Mouse (Mus musculus): ENCODE measurements at regions not wholly inside any gene's neighbourhood (a gene's known extent, or its start where the extent isn't known, plus 50 kb on each side); places are given as distances from the start of the nearest gene placed in this dataset.

DNA sequence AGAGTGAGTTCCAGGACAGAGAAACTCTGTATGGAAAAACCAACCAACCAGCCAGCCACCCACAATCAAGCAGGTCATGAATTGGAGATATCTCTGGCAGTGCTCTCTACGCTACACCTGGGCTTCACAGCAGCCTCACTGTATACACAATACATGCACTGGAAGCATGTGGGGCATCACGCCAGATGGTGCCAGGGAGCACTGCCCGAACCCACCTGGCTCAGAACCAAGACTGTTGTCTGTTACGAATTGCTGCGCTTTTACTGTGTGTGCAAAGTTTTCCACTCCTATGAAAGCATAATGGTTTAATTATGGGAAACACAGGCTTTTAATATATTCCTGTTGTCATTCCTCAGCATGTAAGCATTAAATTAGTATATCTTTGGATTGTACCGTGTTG is 184.0 kb downstream of the Slc30a10 start:
- DNase-seq (ENCODE audit: low spot score): no peak
- Histone ChIP-seq H3K36me3 (replicated peaks) (no peaks in the 10 kb centered on the region), H3K27me3 (ENCODE audit: insufficient read depth, low read length) (no peaks in the 10 kb centered on the region)

DNA sequence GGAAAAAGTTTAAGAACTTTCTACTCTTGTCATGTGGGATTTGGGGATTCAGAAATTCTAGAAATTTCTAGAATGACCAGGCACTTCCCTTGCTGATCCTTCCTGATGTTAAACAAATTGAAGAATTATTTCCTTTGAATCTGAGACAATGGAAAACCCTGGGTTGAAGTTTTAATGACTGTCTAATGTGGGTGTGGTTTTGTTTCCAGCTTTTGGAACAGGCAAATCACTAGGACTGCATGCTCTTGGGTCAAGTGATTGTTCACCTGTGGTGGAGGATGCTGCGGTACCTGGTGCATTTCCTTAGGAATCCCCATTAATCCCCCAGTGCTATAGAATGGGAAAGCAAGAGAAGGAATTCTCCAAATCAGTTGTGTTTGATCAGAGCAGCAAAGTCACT is 184.8 kb downstream of the Slc30a10 start:
- no peaks in the 10 kb centered on the region for H3K36me3 ChIP-seq (replicated peaks)
- no peaks in the 10 kb centered on the region for H3K27me3 ChIP-seq (ENCODE audit: insufficient read depth, low read length)
- H3K4me1 ChIP-seq (ENCODE audit: insufficient read depth, low read depth, low read length): no peaks in the 10 kb centered on the region
- ATAC-seq (ENCODE audit: extremely low read depth, insufficient number of reproducible peaks, low FRiP score, poor library complexity, severe bottlenecking) (no peak), DNase-seq (ENCODE audit: low spot score) (no peak)
- TF ChIP-seq POLR2AphosphoS5 (IDR thresholded peaks at IDR 0.05; ENCODE audit: insufficient replicate concordance, low read depth, low read length): no peak
- no peak for TF ChIP-seq CTCF (IDR thresholded peaks at IDR 0.05; ENCODE audit: low read depth, low read length)
- no peak for TF ChIP-seq GATA2 (IDR thresholded peaks at IDR 0.05; ENCODE audit: borderline replicate concordance, low read depth, low read length)
- TF ChIP-seq TAL1 (conservative IDR thresholded peaks at IDR 0.05; ENCODE audit: low read depth, low read length): no peak
- TF ChIP-seq GATA1 (IDR thresholded peaks at IDR 0.05; ENCODE audit: borderline replicate concordance, low read length): no peak
- peaks cover 3% of the 10 kb centered on the region; the same call in 1 of the 2 replicates for H3K9me3 ChIP-seq (replicated peaks)
- H3K4me3 ChIP-seq (ENCODE audit: low read depth, low read length): no peak overlapping the region

More for the DNA sequence above, 184.0 kb downstream of the Slc30a10 start:
- no peaks in the 10 kb centered on the region for H3K4me1 ChIP-seq (ENCODE audit: insufficient read depth, low read depth, low read length)
- H3K4me3 ChIP-seq (ENCODE audit: low read depth, low read length): no peak overlapping the region
- peaks cover 3% of the 10 kb centered on the region; the same call in 1 of the 2 replicates for H3K9me3 ChIP-seq (replicated peaks)
- TF ChIP-seq GATA2 (IDR thresholded peaks at IDR 0.05; ENCODE audit: borderline replicate concordance, low read depth, low read length): no peak
- no peak for TF ChIP-seq GATA1 (IDR thresholded peaks at IDR 0.05; ENCODE audit: borderline replicate concordance, low read length)
- no peak for TF ChIP-seq POLR2AphosphoS5 (IDR thresholded peaks at IDR 0.05; ENCODE audit: insufficient replicate concordance, low read depth, low read length)
- no peak for ATAC-seq (ENCODE audit: extremely low read depth, insufficient number of reproducible peaks, low FRiP score, poor library complexity, severe bottlenecking)

DNA sequence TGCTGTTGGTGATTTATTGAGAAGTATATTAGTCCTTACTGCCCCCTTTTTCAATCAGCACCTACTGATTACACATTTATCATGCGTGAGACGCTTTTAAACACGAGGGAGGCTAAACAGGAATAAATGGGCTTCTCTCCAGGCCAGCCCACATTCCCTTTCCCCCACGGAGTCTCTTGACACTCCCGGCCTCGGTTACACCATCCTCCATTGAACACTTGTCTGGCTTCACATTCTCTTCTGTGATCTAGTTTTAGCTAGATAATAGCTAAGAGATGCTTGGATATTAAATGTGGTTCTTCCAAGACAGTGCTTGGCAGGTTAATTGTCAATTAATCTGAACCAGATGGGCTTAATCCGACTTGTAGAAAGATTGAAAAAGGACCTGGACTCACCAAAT is 189.4 kb downstream of the Slc30a10 start:
- H3K4me1 ChIP-seq (ENCODE audit: insufficient read depth, low read depth, low read length): no peaks in the 10 kb centered on the region
- H3K9me3 ChIP-seq (replicated peaks): peaks cover 3% of the 10 kb centered on the region; the same call in 1 of the 2 replicates
- no peaks in the 10 kb centered on the region for H3K27me3 ChIP-seq (ENCODE audit: insufficient read depth, low read length)
- no peak overlapping the region for H3K4me3 ChIP-seq (ENCODE audit: low read depth, low read length)
- H3K36me3 ChIP-seq (replicated peaks): no peaks in the 10 kb centered on the region
- ATAC-seq (ENCODE audit: extremely low read depth, insufficient number of reproducible peaks, low FRiP score, poor library complexity, severe bottlenecking): no peak
- DNase-seq (ENCODE audit: low spot score): no peak
- no peak for TF ChIP-seq GATA2 (IDR thresholded peaks at IDR 0.05; ENCODE audit: borderline replicate concordance, low read depth, low read length)
- no peak for TF ChIP-seq POLR2AphosphoS5 (IDR thresholded peaks at IDR 0.05; ENCODE audit: insufficient replicate concordance, low read depth, low read length)
- no peak for TF ChIP-seq TAL1 (conservative IDR thresholded peaks at IDR 0.05; ENCODE audit: low read depth, low read length)
- no peak for TF ChIP-seq GATA1 (IDR thresholded peaks at IDR 0.05; ENCODE audit: borderline replicate concordance, low read length)
- no peak for TF ChIP-seq CTCF (IDR thresholded peaks at IDR 0.05; ENCODE audit: low read depth, low read length)

DNA sequence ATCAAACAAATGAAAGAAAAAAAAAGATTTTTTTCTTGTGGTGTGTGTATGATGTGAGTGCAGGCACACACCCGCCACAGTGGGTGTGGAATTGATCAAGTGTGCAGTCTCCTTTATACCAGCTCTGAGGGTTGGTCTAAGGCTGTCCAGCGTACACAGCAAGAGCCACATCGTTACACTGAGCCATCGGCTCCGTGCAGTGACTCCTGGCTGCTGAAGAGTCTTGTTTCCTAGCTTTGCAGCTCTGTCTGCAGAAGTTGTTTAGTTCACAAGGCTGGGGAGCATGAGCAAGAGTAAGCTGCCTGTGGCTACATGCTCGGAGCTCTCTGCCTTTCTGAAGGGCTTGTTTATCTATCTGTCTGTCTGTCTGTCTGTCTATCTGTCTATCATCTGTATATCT is 193.5 kb downstream of the Slc30a10 start:
- Histone ChIP-seq H3K27me3 (ENCODE audit: insufficient read depth, low read length) (no peaks in the 10 kb centered on the region), H3K4me1 (ENCODE audit: insufficient read depth, low read depth, low read length) (no peaks in the 10 kb centered on the region), H3K36me3 (replicated peaks) (no peaks in the 10 kb centered on the region), H3K9me3 (replicated peaks) (no peaks in the 10 kb centered on the region), H3K4me3 (ENCODE audit: low read depth, low read length) (no peak overlapping the region)
- TF ChIP-seq CTCF (IDR thresholded peaks at IDR 0.05; ENCODE audit: low read depth, low read length) (no peak), TAL1 (conservative IDR thresholded peaks at IDR 0.05; ENCODE audit: low read depth, low read length) (no peak), GATA1 (IDR thresholded peaks at IDR 0.05; ENCODE audit: borderline replicate concordance, low read length) (no peak), GATA2 (IDR thresholded peaks at IDR 0.05; ENCODE audit: borderline replicate concordance, low read depth, low read length) (no peak), POLR2AphosphoS5 (IDR thresholded peaks at IDR 0.05; ENCODE audit: insufficient replicate concordance, low read depth, low read length) (no peak)
- no peak for ATAC-seq (ENCODE audit: extremely low read depth, insufficient number of reproducible peaks, low FRiP score, poor library complexity, severe bottlenecking)
- no peak for DNase-seq (ENCODE audit: low spot score)

DNA sequence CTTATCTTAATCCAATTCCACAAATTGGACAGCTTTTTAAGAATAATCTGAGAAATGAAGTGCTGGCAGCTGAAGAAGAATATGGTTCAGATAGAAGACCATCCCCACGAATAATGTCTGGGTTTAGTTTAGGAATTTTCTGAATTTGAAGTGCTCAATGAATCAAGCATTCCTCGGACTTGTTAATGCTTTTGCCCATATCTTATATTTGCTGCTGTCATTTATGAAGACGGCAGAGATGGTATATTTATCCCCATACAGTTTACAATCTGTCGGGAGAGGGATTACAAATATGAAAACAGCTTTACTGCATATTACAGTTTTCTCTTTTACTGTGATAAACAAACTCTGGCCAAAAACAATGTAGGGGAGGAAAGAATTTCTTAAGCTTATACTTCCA is 194.3 kb downstream of the Slc30a10 start:
- Histone ChIP-seq H3K27me3 (ENCODE audit: insufficient read depth, low read length) (no peaks in the 10 kb centered on the region), H3K4me3 (ENCODE audit: low read depth, low read length) (no peak overlapping the region), H3K4me1 (ENCODE audit: insufficient read depth, low read depth, low read length) (no peaks in the 10 kb centered on the region), H3K9me3 (replicated peaks) (no peaks in the 10 kb centered on the region), H3K36me3 (replicated peaks) (no peaks in the 10 kb centered on the region)
- no peak for TF ChIP-seq POLR2AphosphoS5 (IDR thresholded peaks at IDR 0.05; ENCODE audit: insufficient replicate concordance, low read depth, low read length)
- TF ChIP-seq TAL1 (conservative IDR thresholded peaks at IDR 0.05; ENCODE audit: low read depth, low read length): no peak
- TF ChIP-seq CTCF (IDR thresholded peaks at IDR 0.05; ENCODE audit: low read depth, low read length): no peak
- no peak for TF ChIP-seq GATA2 (IDR thresholded peaks at IDR 0.05; ENCODE audit: borderline replicate concordance, low read depth, low read length)
- TF ChIP-seq GATA1 (IDR thresholded peaks at IDR 0.05; ENCODE audit: borderline replicate concordance, low read length): no peak
- ATAC-seq (ENCODE audit: extremely low read depth, insufficient number of reproducible peaks, low FRiP score, poor library complexity, severe bottlenecking) (no peak), DNase-seq (ENCODE audit: low spot score) (no peak)

DNA sequence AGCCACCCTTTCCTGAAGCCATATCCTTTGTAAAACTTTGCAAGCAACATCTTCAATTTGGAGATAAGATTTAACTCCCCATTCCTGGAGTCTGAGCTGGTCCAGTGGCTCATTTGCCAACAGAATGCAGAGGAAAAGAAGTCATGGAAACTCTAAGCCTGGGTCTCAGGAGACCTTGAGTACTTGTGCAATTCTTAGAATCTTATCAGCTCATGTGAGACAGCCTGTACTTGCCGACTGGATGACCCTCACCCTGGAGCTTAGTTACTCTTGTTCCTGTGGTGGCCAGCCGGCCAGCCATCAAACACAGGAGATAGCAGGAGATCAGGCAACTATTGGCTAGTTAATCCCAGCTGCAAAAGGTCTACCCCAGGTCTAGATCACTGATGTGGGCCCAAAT is 196.3 kb downstream of the Slc30a10 start:
- Histone ChIP-seq H3K4me1 (ENCODE audit: insufficient read depth, low read depth, low read length) (no peaks in the 10 kb centered on the region), H3K27me3 (ENCODE audit: insufficient read depth, low read length) (no peaks in the 10 kb centered on the region), H3K9me3 (replicated peaks) (no peaks in the 10 kb centered on the region), H3K4me3 (ENCODE audit: low read depth, low read length) (no peak overlapping the region), H3K36me3 (replicated peaks) (no peaks in the 10 kb centered on the region)
- ATAC-seq (ENCODE audit: extremely low read depth, insufficient number of reproducible peaks, low FRiP score, poor library complexity, severe bottlenecking): no peak
- DNase-seq (ENCODE audit: low spot score): no peak
- no peak for TF ChIP-seq TAL1 (conservative IDR thresholded peaks at IDR 0.05; ENCODE audit: low read depth, low read length)
- TF ChIP-seq POLR2AphosphoS5 (IDR thresholded peaks at IDR 0.05; ENCODE audit: insufficient replicate concordance, low read depth, low read length): no peak
- no peak for TF ChIP-seq GATA1 (IDR thresholded peaks at IDR 0.05; ENCODE audit: borderline replicate concordance, low read length)
- TF ChIP-seq GATA2 (IDR thresholded peaks at IDR 0.05; ENCODE audit: borderline replicate concordance, low read depth, low read length): no peak
- no peak for TF ChIP-seq CTCF (IDR thresholded peaks at IDR 0.05; ENCODE audit: low read depth, low read length)

Measured in G1E (cell line).